Mouse (Mus musculus) Muller cell, postnatal 12 days (primary cell): Measurements from ENCODE around the gene Abhd8.
A peak's percentile ranks its signal among the peaks of the same experiment; 100 is the strongest.

Experiments used
- DNase-seq: peaks from one replicate; pipeline ENCODE4 v3.0.0-alpha.2; 2015; ENCODE audit errors: inconsistent ontology term

The Abhd8 gene

DNA sequence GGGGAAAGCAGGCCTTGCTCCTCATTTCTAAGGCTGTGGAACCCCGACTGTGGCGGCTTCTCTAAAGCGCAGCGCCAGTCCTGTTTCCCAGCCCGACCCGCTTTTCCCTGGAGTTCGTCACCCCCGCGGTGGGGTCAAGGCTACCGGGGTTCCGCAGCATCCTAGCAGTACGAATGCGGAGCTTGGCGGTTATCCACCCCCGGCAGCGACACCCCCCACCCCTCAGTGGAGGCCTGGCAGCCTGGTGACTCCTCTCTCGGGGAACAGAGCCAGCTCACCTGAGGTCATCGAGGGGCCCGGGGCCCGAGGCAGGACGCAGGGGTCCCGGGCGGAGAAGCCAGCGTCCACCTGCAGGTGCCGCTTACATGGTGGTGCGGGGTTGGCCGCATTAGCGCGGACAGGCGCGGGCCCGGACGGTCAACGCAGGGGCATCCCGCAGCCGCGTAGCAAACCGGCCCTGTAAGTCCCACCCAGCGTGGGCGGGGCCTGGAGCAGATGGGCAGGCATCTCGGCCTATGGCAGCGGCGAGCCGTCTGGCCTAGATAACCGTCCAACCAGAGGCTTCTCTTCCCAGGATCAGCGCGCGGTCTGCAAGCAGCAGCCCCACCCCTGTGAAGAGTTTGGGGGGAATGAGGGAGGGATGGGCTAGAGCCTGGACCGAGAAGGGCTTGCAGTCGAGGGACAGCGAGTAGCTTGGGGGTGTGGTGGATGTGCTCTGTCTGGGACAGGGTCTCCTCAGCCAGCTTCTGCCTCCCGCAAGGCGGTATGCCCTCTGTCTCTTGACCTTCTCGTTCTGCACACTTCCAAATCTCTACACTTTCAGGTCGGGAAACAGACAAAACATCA, at the start of gene Abhd8:
Gene Abhd8 (minus strand): TSS at position 468 of the 846 bp plus-strand sequence.
- peak; percentile 99 for DNase-seq

DNA sequence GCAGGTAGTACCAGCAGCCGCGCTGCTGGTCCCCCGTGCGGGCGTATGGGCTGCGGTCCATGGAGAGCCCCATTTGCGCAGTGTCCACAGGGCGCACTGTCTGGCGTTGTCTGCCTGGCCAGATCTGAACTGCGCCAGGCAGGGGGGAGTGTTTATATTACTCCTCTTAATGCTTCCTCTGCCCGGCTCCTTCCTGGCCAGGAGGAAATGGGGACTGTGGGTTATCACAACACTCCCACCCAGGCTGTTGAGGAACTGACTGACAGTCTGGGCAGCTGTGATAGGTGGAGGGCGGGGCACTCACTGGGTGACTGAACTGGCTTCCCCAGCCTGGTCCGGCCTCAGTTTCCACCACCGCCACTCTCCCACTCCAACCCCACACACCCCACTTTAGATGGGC, 48.2 kb upstream of the Abhd8 start, which contains the start of gene Plvap:
Gene Plvap (minus strand): TSS at position 109 of the 400 bp plus-strand sequence.
- no peak for DNase-seq

DNA sequence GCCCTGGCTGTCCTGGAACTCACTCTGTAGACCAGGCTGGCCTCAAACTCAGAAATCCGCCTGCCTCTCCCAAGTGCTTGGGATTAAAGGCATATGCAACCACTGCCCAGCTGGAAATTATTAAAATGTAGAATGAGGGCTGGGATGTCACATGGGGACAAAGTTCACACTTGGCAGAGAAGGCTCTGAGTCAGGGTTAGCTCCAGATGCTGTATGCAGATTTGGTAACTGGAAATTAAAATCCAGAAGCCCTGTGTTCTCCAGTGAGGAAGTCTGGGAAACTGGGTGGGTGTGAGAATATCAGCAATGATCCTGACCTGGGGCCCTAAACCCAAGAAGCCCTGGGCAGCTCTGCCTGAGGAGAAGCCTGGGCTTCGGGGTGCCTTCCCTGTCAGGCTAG, 45.9 kb upstream of the Abhd8 start:
- DNase-seq, result no peak

DNA sequence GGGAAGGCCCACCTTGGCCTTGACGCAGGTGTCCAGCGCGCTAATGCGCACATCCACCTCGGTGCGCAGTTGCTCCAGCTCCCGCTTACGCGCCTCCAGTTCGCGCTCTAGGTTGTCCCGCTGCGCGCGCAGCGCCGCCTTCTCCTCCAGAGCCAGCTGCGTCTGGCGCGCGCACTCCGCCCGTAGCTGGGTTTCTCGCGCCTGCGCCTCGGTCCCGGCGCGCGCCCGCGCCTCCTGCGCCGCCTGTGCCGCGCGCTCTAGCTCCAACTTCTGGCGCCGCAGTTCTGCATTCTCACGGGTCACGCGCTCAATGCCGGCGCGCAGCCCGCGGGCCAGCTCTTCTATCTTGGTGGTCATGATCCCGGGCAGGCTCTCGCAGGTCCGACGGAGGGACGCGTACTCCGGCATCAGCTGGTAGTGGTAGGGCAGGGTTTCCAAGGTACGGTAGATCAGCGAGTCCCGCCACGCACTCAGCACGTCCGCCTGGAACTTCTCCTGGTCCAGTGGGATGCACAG, 44.2 kb upstream of the Abhd8 start:
- peak; percentile 92 for DNase-seq

DNA sequence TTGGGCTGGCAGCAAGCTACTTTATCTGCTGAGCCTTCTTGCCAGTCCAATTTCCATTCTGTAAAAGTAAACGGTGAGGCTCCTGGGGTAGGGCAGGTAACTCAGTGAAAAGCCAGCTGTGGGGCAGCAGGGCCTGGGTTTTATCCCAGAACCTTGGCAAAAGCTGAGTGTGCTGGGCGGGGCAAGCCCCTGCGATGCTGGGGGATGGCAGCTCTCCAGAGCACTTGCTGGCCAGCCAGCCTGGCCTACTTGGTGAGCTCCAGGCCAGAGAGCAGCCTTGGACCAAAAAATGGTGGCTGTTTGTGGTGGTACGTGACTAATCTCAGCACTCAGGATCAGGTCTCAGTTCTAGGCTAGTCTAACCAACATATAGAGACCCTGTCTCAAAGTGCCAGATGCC, 42.5 kb upstream of the Abhd8 start:
- no peak for DNase-seq

DNA sequence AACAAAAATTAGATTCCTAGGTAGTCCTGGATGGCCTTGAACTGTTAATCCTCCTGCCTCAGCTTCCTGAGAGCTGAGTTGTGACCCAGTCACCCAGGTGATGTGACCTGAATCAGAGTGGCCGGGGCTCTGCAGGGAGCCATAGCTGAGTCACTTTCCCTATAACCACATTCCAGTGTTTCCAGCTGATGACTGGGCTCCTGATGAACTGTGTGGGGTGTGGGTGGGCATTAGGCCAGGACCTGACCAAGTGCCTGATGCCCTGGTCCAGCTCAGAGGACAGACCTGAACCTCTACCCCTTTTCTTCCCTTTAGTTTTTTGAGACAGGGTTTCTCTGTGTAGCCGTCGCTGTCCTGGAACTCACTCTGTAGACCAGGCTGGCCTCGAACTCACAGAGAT, 41.9 kb upstream of the Abhd8 start:
- DNase-seq, result peak; percentile 65

DNA sequence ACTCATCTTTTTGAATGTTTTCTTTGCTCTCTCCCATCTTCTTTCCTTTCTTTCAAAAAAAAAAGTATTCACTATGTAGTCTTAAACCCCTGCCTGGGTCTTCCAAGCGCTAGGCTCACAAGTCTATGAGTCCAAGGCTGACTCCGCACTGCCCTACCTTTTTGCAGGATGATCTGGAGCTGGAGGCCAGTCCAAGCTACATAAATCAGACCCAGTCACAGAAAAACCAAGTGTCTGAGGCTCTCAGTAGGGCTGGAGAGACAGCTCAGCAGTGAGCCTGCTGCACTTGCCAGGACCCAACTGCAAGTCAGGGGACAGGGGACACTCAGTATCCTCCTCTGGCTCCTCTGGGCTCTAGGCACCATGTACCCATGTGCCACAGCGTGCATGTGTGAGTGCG, 40.9 kb upstream of the Abhd8 start:
- DNase-seq, result no peak

DNA sequence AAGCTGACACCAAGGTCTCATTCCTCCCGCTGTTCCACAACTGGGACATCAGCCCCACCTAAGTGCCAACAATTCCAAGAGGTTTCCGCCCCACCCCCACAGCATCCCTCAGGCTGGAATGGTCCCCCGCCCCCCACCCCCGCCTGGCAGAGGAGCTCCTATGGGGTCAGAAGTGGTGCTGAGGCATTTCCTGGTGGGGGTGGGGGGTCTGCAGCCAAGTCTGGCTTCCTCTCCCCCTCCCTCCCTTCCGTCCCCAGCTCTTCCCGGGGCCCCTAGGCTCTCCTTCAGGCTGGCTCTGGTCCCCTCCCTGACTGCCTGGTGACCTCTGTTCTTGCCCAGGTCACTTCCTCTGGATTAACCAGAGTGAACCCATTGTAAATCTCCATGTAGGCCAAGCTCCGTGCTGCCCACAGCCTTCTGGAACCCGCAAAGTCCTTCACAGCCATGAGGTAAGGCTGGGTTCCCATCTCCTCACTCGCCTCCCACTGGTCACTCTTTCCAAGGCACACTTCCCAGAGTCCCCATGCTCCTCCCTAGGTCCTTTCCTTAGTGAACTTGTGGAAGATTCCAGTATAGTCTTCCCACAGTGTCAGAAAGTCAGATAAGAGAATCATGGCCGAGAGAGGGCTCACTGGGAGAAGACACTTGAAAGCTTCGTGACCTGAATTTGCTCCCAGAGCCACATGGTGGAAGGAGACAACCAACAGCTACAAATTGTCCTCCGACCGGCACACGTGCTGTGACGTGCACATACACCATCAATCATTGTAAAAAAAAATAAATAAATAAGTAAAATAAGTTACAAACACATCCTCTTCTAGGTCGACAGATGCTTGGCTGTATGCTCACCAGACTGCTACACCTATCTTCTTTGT, 35.6 kb upstream of the Abhd8 start:
- no peak for DNase-seq

DNA sequence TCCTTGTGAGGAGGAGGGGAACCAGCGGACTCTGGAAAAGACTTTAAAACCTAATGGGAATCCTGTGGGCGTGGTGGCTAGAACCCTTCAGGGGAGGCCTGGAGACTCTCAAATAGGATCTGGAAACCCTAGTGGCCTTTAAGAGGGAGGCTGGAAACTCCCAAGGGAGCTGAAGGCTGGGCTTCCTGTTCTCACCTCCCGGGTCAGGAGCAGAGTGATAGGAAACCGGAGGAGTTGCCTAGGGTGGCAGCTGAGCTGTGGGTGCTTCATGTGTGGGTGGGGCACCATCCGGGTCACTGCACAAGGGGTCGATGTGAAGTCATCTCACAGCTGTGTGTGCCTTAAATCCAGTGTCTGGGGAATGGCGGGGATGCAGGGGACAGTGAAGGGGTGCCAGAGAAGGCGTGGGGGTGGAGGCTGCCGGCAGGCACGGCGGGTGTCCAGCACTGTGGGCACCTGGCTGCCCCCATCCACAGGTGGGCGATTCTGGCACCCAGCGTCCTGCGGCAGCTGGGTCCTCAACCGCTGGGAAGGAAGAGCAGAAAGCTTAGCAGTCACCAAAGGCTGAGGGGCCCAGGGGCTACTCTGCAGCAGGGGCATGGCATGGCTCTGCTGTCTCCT, 34.5 kb upstream of the Abhd8 start:
- no peak for DNase-seq

DNA sequence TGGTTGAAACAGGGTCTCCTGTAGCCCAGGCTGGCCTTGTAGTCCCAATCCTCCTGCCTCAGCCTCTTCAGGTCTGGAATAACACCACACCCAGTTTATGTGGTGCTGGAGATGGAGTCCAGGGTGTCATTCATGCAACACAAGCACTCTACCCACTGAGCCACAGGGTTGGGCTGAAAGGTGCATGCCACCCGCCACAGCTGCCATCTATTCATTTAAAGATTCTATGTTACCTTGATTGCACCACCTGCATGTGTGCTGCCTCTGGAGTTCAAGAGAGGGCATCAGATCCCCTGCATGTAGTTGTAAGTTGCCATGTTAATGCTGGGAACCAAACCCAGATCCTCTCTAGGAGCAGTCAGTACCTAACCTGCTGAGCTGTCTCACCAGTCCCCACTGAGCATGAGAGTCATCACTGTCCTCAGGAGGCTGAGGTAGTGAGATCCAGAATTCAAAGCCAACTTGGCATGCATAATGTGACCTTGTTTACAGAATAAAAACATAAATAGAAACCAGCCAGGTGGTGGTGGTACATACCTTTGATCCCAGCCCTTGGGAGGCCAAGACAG, 33.7 kb upstream of the Abhd8 start:
- DNase-seq, result no peak

DNA sequence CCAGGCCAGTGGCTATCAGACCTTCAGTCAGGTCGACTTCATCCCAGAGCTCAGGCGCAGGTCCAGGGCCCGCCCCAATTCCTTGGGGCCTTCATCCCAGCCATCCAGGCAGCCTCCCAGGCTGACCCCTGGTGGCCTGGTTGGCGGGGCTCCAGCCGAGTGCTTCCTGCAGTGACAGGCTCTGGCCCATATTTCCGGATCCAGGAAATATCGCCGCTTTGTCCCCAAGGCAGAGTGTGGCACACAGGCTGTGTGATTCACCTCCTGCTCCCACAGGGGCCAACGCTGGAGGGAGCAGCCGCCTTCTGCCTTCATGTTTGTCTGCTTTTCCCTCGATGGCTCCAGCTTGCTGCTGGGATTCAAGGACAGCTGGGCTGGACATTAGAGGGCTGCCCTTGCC, 33.0 kb upstream of the Abhd8 start:
- peak; percentile 98 for DNase-seq

DNA sequence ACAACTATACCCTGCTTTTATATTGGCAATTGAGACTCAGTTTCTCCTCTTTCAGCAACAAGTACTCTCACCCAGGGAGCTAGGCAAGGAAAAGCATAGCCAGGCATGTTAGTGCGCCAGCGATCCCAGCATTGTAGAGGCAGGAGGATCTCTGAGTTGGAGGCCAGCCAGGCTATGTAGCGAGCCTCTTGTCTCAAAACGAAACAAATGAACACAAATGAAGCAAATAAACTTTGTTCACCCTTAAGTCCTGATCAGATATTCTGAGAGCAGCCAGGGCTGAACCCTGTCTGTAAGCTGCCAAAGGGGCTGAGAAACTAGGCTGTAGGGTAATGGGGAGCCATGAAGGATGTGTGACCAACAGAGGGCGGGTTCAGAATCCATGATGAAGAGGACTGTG, 32.4 kb upstream of the Abhd8 start:
- DNase-seq, result no peak

DNA sequence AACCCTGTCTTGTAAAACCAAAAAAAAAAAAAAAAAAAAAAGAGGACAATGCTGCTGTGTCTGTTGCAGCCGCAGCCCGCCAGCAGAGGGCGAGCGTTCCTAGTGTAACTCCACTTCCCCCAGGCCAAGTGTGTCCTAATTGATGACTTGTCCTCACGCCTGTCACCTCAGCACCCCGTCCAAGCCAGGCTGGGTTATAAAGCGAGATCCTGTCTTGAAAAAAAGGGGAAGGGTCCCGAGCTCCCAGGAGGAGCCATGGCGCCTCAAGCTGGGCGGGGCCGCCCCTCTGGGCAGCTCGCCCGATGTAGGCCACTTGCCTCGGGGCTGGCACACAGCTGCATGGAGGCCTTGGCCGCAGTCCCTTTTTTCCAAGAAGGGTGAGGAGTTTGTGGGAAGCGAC, 31.6 kb upstream of the Abhd8 start:
- DNase-seq, result peak; percentile 88

DNA sequence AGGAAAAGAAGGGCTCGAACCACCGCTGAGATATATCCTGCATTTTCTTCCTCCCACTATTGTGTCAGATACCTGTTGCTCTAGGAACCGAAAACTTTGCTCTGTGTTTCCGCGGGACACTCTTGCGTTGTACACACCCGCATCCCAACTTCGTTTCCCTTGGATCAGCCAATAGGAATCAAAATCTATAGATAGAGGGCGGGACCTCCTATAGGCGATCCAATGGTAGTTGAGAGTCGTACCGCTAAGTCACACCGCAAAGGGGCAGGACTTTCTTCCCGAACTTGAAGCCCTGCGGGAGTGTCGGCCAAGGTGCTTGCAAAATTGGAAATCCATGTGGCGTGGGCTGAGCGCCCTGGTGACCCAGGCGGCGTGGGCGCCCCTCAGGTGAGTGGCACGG, 25.0 kb upstream of the Abhd8 start:
- peak; percentile 95 for DNase-seq

DNA sequence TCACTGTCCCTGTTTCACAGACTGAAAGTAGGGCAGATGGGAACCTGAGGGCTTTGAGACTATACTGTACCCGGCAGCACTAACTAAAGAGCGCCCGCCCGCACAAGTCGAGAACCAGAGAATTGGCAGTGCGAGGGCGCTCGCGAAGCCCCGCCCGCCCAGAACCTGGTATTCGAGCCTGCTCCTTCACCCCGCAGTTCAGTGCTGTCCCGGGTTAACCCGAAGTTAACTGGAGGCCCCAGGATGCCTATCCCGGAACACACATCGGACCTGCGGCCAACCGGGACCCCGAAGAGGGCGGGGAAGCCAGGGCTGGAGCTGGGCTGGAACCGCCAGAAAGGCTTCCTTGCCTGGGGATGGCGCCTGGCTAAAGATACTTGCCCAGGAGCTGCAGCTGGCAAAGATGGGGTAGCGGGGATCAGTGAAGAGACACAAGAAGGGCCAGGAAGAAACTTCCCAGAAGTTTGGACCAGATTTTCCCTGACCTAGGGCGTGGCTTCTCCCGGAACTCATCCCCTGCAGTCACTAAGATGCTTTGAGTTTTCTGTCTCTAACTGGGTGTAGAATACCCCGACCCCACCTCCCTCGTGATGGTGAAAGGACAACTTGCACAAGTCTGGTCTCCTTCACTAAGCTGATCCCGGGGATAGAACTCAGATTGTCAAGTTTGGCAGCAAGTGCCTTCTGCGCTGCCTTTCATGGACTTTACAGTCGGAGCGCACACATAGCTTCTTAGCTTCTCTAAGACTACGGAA, 24.4 kb upstream of the Abhd8 start, which contains the start of gene Gtpbp3:
Gene Gtpbp3 (plus strand): TSS at position 413 of the 755 bp plus-strand sequence.
- DNase-seq, result peak; percentile 88

DNA sequence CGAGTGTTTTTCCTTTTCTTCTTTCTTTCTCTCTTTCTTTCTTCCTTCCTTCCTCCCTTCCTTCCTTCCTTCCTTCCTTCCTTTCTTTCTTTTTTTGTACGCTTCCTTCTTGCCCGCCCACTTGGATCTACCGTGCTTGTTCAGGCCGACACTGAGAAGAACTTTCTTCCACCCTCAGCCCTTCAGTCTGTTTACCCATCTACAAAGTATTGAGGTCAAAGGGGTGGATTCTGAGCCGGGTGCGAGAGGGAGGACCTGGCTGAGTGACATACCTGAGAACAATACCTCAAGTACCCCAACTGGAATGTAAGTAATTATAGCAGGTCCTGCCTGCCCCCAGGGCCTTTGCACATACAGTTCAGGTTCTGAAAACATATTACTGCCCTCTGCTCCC, 22.7 kb upstream of the Abhd8 start:
- no peak for DNase-seq

DNA sequence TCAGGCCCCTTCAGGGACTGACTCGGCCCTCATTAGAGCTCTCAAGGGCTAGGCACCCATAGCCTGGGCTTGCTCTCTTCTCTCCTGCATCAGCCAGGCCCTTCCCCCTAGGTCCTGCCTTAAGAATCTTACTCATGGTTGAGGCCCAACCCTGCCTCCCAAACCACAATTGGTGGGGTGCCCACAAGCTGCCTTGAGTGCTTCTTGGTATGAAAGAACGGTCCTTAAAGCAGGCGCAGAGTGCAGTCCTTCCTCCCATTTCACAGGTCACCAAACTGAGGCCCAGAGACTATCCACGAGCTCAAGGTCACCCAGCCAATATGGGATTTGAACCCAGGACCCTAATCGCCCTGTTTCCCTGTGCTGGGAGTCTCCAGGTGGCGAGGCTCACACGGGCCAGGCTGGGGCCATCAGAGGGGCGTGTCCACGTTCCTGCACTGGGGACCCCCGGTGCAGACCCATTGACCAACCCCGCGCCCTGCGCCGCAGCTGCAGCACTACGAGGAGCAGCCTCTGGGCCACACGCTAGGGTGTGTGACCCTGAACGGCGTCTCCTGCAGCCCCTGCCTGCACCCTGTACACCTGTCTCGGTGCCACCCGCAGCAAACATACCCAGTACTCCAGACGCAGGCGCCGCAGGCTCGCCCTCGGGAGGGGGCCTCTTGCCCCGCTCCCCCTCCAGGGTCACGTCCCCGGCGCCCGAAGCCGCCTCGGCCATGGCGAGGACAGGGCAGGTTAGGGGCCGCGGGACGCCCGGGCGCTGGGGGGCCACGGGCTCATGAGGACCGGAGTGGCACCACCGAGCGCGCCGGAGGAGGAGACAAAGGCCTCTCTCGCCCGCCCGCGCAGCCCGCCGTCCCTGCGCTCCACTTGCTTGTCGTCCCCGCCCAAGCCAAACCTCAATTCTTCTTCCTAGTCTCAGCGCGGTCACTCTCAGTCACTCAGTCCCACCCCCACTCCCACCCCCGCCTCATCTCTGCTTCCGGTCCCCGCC, 22.0 kb upstream of the Abhd8 start, which contains the start of gene Ano8:
Gene Ano8 (minus strand): TSS at position 822 of the 994 bp plus-strand sequence.
- peak; percentile 91 for DNase-seq

DNA sequence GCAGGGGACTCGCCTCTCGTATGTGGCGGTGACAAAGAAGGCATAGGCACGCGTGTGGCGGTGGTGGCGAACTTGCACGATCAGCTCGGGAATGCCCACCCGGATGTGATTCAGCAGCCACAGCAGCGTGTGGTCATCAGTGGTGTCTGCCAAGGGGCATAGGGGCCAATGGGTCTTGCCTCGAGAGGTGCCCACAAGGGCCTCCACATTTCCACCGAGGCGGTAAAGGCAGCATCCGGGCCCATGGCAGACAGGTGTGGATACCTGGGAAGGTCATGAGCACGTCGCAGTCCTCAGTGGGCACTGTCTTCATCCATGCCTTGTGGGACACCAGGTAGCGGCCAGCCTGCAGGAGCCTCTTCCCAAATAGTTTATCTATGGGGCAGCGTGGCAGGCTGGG, 21.3 kb upstream of the Abhd8 start:
- no peak for DNase-seq

DNA sequence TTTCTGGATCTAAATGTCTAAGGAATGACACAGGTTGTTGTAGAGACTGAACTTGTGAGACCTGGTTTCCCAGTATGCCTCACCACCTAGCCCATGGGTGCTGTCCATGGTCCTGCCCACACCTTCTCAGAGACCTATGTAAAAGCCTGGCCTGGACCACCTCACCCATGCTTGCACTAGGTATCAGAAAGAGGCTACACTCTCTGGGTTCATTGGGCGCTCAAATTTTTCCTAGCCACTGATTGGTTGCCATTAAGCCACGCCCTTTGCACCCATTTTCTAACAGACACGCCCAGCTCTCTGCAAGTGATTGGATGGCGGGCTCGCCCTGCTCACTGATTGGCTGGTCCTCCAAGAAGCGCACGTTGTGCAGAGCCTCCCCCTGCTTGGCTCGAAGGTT, 20.5 kb upstream of the Abhd8 start:
- no peak for DNase-seq

DNA sequence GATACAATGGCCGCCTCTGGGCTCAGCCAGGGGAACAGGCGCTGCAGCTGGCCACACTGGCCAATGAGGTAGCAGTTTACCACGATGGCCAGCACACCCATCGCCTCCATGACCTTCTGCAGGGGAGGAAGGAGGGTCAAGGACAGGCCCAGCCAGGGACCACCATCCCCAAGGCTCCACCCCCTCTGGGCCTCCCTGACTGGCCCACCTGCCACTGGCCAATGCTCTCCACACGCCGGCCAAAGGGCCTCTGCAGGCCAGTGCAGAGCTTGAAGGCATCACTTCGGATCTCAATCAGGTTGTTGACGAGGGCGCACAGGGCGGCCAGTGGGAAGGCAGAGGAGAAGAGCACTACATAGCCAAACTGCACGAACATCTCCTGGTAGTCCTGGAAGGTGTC, 15.5 kb upstream of the Abhd8 start:
- DNase-seq, result no peak
